Mouse (Mus musculus): ENCODE results near the gene Slpi. TPM values are rescaled to one million over a fixed set of nuclear protein-coding genes. Genes with fewer than 3 reads are reported as not detected.

Gene Slpi
- polyA plus RNA-seq, 1 experiment = 0.68 TPM

DNA sequence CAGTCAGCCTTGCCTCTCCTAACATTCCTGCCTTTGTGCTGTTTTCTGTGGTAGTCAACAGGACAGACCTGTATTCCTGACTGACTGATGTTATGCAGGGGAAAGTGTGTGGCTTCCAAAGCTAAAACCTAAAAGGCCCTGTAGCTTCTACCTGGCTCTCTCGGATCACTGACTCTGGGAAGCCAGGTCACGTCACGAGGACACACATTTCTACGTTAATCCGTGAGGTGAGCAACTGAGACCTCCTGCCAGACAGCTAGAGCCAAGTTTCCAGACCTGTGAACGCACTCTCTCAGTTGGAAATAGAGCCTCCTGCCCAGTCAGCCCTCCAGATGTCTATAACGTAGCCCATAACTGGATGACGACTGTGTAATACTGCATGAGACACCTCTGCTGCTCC lies 33.1 kb upstream of the Slpi start:
- DNase-seq (ENCODE audit: extremely low spot score in 1 of 2, low spot score in 1 of 2) = no peak

DNA sequence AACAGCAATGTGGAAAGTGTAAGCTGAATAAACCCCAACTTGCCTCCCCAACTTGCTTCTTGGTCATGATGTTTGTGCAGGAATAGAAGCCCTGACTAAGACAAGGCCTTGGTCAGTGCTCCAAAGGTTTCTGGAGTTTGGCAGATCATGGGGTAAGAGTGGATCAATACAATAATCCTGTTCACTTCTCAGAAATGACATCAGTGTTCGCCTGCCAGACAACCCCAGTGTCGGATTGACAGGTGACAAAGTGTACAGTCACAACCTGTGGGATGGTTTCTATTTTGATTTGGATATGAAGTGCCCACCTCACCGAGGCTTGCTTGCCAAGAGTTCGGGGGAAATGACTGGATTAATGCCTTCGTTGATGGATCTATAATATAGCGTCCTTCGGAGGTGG lies 32.4 kb upstream of the Slpi start:
- DNase-seq (ENCODE audit: extremely low spot score in 1 of 2, low spot score in 1 of 2) = no peak

DNA sequence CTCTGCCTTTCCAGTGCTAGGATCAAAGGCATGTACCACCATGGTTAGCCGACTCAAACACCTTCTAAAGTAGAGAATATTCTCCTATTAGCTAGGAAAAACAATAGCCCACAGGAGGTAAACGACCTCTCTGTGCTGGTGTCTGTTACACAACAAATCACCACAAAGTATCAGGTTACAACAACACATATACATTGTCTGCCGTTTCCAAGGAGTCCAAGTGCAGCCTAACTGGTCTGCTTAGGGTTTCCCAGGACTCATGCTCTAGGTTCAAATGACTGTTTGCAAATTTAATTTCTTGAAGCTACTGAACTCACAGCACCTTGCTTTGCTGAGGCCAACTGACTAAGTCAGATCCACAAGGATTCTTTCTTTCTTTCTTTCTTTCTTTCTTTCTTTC lies 30.6 kb upstream of the Slpi start:
- no peak for DNase-seq (ENCODE audit: extremely low spot score in 1 of 2, low spot score in 1 of 2)

DNA sequence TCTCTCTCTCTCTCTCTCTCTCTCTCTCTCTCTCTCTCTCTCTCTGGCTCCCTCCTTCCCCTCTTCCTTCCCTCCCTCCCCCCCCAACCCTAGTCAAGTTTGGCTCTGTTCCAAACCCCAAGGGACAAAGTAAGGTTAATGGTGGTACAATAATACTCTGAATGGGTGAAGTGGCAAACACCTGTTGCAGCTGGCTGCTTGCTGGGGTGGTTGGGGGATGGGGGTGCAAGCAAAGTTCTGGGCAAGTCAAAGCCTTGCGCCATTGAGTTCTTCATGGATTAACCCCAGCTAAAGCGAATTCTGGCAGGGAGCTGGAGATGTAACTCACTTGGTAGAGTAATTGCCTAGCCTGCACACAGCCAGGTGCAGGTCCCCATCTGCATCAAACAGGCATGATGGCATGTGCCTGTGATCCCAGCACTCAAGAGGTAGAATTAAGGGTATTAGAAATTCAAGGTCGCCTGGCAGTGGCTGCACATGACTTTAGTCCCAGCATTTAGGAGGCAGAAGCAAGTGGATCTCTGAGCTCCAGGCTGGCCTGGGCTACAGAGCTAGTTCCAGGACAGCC lies 29.5 kb upstream of the Slpi start:
- no peak for DNase-seq (ENCODE audit: extremely low spot score in 1 of 2, low spot score in 1 of 2)

DNA sequence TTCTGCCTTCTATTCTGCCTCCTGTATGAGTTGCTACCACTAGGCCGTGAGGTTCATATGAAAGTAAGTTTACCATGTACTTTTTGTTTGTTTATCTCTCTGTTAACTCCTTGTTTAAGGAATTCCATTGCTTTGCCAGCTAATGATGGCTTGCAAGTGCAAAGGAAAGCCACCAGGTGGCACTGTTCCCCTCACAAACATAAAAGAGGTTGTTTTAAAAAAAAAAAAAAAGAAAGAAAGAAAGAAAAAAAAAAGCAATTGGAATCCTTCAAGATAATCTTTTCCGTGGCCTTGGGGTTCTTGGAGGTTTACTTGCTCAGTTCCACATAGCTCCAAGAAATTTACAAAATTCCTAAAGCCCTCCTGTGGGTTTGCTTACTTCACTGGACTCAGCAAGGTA lies 28.3 kb upstream of the Slpi start:
- peak in 1 of 2 experiments; percentile 43 for DNase-seq (ENCODE audit: extremely low spot score in 1 of 2, low spot score in 1 of 2)

DNA sequence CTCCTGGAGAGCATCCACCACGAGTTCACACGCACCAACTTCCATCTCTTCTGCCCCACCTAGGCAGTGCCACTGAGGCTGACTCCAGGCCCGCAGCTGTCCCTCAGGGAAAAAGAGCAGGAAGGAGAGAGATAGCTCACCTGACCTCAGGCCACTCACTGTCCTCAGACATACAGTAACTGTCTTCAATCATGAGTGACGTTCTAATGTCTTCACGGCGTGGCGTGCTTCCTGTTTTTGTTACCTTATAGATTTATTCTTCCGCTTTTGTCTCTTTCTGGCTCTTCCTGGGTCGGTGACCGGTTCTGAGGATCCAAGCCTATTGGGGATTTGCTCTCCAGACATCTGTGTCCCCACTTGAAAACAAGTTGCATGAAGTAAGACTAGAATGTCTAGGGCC lies 25.7 kb upstream of the Slpi start:
- DNase-seq (ENCODE audit: extremely low spot score in 1 of 2, low spot score in 1 of 2) = no peak

DNA sequence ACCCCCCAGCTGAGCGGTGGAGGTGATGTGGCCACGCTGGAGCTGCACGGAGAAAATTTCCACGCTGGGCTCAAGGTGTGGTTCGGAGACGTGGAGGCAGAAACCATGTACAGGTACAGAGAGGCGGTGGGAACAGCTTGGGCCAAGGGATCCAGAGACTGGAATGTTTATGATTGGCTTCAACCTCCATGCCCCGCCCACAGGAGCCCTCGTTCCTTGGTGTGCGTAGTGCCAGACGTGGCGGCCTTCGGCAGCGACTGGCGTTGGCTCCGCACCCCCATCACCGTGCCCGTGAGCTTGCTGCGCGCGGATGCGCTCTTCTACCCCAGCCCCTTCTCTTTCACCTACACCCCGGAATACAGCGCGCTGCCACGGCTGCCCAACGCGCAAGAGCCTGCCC lies 25.3 kb upstream of the Slpi start:
- DNase-seq (ENCODE audit: extremely low spot score in 1 of 2, low spot score in 1 of 2) = no peak

DNA sequence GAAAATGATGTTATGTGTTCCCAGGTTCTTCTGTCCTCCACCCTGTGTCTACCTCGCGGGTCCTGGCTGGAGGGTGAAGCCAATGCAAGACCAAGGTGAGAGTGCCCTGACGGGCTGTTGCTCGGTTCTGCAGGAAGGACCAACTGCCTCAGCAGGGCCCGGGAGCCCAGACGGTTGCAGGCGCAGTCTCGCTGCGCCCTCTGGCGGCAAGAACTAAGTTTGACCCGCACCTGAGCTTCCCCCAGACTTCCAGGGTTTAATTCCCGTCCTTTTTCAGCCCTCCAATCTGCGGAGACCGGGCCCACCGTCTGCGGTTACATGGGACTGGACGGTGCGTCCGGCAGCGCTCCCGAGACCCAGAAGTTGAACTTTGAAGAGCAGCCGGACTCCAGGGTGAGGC lies 18.8 kb upstream of the Slpi start:
- peak in 1 of 2 experiments; percentile 78 for DNase-seq (ENCODE audit: extremely low spot score in 1 of 2, low spot score in 1 of 2)

DNA sequence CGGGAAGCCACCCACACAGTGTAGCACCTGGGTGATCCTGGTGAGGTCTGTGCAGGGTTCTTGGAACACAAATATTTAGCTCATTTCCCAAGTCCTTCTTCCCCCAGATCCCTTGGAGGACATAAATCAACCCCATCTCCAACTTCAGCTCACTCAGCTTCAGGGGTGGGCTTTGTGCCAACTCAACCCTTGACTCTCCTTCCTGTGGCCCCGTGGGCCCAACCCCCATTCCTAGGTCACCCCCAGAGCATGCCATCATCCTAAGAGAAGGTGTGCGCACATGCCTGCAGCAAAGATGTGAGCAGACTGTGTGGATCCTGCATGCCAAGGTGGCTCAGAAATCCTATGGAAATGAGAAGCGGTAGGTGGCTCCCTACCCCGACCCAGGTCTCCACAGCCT lies 16.6 kb upstream of the Slpi start:
- no peak for DNase-seq (ENCODE audit: extremely low spot score in 1 of 2, low spot score in 1 of 2)

DNA sequence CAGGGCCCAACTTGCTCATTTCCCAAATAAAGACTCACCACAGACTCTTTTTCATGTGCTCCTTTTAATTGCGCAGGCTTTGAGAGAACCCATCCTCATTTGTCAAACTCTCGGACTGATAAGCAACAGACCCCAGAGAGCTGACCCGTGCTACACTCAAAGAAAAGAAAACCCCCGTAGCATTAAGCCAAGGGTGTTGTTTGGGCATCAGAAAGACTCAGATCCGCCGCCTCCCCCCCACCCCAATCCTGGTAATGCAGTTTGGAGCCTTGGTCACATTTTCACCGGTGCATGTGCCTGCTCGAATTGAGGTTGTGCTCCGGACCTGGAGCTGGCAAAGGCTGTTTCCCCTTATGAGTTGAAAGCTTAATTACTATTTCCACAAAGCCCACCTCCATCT lies 16.2 kb upstream of the Slpi start, which contains the start of gene Matn4:
Matn4 (minus strand) TSS at position 101 of the 400 bp plus-strand sequence.
- no peak for DNase-seq (ENCODE audit: extremely low spot score in 1 of 2, low spot score in 1 of 2)

DNA sequence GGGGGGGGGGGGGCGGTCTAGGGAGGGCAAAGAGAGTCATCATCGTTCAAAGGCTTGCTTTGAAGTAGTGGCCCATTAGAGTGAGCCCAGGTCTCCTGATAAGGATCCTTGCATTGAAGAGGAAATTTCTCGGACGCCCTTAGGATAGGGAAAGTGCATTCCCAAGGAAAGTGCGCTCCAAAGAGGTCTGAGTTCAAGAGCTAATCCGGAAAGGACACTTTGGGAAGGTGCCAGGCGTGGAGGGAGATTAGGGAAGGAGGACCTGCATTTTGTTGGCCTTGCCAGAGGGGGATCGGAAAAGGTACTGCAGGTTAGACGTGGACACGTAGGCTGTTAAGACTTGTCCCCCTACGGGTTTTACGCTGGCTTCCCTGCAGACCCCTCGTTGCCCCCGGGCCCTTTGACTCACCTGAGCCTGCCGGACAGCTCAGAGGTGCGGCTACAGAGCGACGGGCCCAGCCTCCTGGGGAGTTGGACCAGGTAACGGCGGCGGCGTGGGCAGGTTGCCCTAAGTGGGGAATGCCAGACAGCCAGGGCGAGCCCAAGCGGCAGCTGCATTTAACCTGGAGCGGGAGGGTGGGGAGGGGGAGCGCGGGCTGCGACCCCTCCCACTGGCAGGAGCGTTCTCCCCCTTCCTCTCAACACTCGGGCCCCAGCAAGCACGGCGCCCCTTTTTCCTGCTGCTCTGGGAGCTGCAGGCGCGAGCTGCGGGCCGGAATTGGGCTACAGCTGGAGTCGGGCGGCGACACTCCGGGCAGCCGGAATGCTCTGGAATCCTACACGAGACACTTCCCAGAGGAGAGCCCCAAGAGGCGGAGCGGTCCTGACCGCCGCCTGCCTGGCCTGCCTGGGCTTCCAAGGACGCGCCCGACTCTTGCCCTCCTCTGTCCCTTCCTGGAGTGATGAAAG lies 15.4 kb upstream of the Slpi start:
- DNase-seq (ENCODE audit: extremely low spot score in 1 of 2, low spot score in 1 of 2) = no peak

DNA sequence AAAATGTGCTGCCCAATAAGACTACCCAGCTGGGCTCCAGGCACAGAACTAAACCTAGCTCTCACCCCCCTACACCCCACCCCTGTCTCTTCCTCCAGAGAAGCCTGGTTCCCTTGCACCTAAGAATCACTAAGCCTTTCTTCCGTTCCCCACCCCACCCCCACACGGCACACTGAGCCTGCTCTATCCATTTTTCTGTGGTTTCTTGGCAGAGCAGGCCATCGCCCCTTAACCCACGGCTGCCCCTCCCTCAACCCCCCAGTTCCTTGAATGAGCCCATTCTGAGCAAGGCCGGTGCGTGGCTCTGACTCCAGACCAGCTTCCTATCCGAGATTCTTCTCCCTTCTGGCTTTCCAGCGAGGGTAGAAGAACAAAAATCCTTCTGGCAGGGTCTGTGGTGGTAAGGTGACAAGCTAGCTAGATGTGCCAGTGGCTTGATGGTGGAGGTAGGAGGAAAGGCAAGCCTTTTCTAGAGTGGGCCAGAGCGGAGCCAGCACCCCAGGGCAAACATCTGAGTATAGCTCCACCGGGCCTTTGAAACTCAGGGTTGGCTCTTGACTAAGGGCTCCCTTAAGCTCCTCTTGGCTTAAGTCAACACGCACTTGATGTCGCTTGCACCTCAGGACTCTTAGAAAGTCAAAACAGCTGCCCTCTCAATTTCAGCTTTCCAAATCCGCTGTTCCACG lies 14.6 kb upstream of the Slpi start:
- no peak for DNase-seq (ENCODE audit: extremely low spot score in 1 of 2, low spot score in 1 of 2)

DNA sequence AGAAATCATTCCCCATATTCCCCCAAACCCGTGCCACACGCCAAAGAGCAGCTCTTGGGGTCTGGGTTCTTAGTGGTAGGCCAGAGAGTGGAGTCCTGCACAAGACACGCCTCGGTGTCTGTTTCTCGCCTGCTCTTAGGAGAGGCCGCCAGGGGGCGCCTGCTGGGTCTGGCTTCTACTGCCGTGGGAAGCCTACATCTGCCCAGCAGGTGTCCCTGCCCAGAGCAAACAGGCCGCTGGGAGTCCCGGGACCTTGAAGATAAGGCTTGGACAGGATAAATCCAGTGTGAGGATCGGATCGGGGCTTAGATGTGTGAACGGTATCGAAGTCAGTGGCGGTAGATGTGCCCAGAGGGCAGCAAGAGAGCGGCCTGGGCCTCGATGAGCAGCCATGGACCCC lies 14.0 kb upstream of the Slpi start, which contains the start of gene Rbpjl:
Rbpjl (plus strand) TSS at position 236 of the 400 bp plus-strand sequence.
- DNase-seq (ENCODE audit: extremely low spot score in 1 of 2, low spot score in 1 of 2) = peak in 1 of 2 experiments; percentile 76

DNA sequence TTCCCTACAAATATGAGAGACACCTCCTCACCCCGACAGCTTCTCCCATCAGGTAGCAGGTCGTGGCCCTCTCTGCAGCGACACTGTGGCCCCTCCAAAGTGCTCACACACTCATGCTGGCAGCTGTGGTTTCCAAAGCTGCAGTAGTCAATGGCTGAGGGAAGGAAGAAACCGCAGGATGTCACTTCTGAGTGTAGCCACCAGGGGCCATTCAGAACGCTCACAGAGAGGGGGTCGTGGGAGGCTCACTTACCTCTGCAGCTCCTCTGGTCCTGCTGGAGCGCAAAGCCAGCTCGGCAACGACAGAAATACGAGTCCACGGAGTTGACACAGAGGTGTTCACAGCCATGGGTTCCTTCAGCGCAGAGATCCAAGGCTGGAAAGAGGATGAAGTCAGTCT lies 8.0 kb upstream of the Slpi start:
- DNase-seq (ENCODE audit: extremely low spot score in 1 of 2, low spot score in 1 of 2) = no peak

DNA sequence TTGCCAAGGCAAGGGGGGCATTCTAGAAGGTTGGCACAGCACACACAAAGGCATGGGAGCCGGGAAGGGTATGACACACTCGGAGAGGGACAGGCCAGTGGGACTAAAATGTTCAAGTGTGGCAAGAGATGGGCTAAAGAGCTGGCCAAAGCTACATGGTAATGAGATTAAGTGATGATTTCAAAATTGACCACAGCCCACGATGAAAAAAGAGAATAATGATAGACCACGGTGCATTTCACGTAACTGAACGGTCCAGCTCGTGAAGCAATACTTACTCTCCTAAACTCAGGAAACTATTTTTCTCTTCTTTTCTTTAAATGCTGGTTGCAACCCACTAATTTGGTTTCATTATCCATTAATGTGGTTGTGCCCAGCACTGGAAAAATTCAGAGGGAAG lies 7.2 kb upstream of the Slpi start:
- DNase-seq (ENCODE audit: extremely low spot score in 1 of 2, low spot score in 1 of 2) = no peak

DNA sequence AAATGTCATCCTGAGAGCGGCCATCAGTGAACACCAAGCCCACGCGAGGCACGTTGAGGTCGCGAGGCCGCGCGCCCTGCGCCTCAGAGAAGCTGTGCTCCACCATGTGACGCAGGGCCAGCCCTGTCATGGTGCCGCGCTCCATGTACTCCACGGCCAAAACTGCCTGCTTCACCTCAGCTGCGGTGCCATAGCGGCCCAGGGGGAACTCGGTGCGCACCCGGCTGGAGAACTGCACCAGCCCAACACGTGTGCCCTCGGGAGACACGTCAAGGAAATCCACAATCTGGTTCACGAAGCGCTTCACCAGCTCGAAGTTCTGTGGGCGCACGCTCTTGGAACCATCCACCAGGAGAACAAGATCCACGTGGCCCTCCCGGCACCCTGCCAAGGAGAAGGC lies 4.2 kb upstream of the Slpi start:
- DNase-seq (ENCODE audit: extremely low spot score in 1 of 2, low spot score in 1 of 2) = no peak

DNA sequence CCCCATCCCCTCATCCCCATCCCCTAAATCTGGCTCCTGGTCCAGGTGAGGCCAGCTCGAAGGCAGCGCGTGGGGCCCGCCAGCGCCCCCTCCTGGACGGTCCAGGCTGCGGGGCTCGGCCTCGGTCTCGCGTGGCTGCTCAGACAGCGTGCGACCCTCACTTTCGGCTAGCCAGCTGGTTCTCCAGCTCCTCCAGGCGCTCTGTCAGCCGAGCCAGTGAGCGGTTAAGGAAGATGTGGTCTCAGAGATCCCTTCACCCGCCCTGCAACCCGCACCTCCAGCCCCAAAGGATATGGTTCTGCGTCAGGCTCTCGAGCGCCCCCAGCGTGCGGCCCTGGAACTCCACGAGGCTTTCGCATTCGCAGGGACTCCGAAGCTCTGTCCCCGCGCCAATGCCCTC lies 604 bp upstream of the Slpi start:
- DNase-seq (ENCODE audit: extremely low spot score in 1 of 2, low spot score in 1 of 2) = peak; percentile 27 to 95

DNA sequence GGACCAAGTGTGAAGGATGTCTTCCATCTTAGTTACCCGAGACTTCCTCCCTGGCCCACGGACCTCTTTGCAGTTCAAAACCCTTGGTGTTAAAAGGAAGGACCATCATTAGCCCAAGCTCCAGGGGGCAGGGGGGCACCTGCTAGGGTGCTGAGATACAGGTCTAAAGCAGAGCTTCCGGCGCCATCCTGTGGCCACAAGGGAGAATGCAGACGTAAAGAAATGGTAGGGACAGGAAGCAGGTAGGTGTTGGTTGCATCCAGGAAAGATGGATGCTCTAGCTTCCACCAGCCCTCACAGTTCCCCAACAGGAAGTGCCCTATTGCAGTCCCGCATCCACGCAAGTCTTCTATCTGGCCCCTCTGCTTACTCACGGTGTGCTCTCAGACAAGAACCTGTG lies 1.9 kb downstream of the Slpi start:
- peak; percentile 33 to 80 for DNase-seq (ENCODE audit: extremely low spot score in 1 of 2, low spot score in 1 of 2)

DNA sequence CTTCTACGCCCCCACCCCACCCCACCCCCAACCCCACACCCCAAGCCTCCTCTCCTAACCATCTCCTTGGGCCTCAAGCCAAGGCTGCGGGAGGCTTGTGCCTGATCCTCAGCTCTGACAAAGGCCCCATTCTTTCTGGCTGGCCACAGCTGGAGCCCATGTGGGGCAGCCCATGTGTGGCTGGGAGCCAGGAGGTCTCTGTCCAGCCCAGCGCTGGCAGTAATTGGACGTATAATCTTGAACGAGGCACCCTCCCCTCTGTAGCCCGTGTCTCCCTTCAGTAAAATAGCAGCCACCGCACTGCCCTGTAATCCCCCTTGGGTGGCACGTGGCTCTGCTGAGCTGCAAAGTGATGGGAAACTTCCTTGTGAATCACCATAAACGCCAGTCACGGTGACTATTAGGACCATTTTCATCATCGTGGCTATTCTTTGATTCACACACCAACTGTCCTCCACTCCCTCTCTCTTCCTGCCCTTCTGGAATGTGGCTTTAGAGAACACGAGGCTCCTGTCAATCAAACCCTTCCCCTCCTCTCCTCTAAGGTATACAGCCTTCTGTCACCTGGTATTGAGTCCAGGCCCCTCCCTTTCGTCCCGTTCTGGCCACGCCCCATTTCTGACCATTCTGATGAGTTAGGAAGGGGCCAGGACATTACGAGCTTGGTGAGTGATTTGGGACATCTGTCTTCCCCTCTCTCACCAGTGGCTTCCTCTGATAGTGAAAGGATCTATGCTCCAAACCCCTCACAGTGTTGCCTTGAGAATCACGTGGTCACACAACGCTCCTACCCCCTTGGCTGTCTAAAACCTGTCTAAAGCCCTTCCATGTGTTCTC lies 2.8 kb downstream of the Slpi start:
- peak in 1 of 2 experiments; percentile 57 for DNase-seq (ENCODE audit: extremely low spot score in 1 of 2, low spot score in 1 of 2)

DNA sequence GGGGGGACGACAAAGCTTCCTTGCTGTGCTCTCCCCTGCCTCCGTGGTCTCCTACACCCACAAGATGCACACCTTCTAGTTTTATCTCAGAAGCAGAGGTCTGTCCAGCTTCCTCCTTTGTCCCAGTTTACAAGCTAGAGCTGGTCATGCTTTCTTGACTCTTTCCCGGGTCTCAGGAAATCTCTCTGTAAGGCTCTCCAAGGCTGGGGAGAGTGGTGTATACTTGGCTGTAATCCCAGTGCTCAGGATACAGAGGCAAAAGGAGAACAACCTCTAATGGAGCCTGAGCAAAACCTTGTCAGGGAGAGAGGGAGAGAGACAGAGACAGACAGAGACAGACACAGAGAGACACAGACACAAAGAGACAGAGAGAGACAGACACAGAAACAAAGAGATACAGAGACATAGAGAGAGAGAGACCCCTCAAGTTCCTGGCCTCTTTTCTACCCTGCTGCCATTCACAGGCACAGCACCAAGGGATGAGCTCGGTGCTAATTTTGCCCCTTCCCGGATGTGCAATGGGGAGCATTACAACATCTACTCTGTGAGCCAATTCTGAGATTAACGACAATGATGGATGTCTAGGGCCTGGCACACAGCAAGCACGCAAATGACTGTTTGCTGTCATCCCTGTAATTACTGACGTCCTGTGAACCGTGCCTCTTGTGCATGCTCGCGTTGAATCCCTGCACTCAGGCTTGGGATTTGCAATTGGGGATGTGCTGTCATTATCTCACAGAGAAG lies 5.1 kb downstream of the Slpi start:
- DNase-seq (ENCODE audit: extremely low spot score in 1 of 2, low spot score in 1 of 2) = no peak
